Mouse (Mus musculus) G1E (cell line): ENCODE data around the gene Taf1c. TPM values are rescaled to one million over a fixed set of nuclear protein-coding genes. Genes with fewer than 3 reads are reported as not detected.

Experiments used
- ATAC-seq: 2 replicates; pipeline ENCODE4 v1.8.0; 2016; ENCODE audit warnings: mild to moderate bottlenecking; ENCODE audit not compliant: insufficient number of reproducible peaks, poor library complexity, low FRiP score, severe bottlenecking; ENCODE audit errors: extremely low read depth
- DNase-seq: peaks from one replicate; pipeline ENCODE4 v3.0.0; 2012; ENCODE audit warnings: low spot score
- H3K27me3 ChIP-seq: 2 replicates; pipeline ENCODE4 v1.6.1; 2012; ENCODE audit warnings: mild to moderate bottlenecking, low read length, inconsistent platforms; ENCODE audit not compliant: insufficient read depth
- H3K36me3 ChIP-seq: replicated peaks from 2 replicates; pipeline ENCODE3; 2012; ENCODE audit warnings: mild to moderate bottlenecking, inconsistent platforms
- H3K4me1 ChIP-seq: 2 replicates; pipeline ENCODE4 v1.6.1; 2012; ENCODE audit warnings: low read depth, low read length, inconsistent platforms, mixed read lengths; ENCODE audit not compliant: insufficient read depth
- H3K4me3 ChIP-seq: 2 replicates; pipeline ENCODE4 v1.5.1; 2012; ENCODE audit warnings: low read depth, mild to moderate bottlenecking, inconsistent platforms, low read length, moderate library complexity, mixed read lengths
- H3K9me3 ChIP-seq: replicated peaks from 2 replicates; pipeline ENCODE4 v1.6.1; 2012; ENCODE audit warnings: inconsistent platforms
- CTCF ChIP-seq: IDR thresholded peaks from 2 replicates; pipeline ENCODE4 v1.5.1; 2012; ENCODE audit warnings: low read depth, low read length, inconsistent platforms, mixed read lengths
- GATA1 ChIP-seq: IDR thresholded peaks from 2 replicates; pipeline ENCODE4 v1.6.1; 2012; ENCODE audit warnings: borderline replicate concordance, low read length, inconsistent platforms, mixed read lengths
- GATA2 ChIP-seq: IDR thresholded peaks from 2 replicates; pipeline ENCODE4 v1.6.1; 2012; ENCODE audit warnings: low read depth, low read length, inconsistent platforms, borderline replicate concordance
- POLR2AphosphoS5 ChIP-seq: IDR thresholded peaks from 2 replicates; pipeline ENCODE4 v1.6.1; 2012; ENCODE audit warnings: low read depth, low read length, inconsistent platforms; ENCODE audit not compliant: insufficient replicate concordance
- TAL1 ChIP-seq: conservative IDR thresholded peaks from 2 replicates; pipeline ENCODE4 v1.6.1; 2012; ENCODE audit warnings: low read depth, low read length, inconsistent platforms, mixed read lengths
- polyA plus RNA-seq: library from polyadenylated mRNA; stranded (reverse); fragments of >175 nt; gene quantifications from 2 replicates; pipeline ENCODE4 v1.2.3, GENCODE M21; 2012
- total RNA-seq, 2 experiments: library from RNA; stranded (forward) in 1 of 2; stranded (reverse) in 1 of 2; fragments of 200-1000 nt in 1 of 2; fragments of >200 nt in 1 of 2; fragmentation: Nextera tagmentation in 1 of 2; gene quantifications; 2 replicates each; pipeline ENCODE4 v1.2.3; 2014 to 2017

The Taf1c gene
- total and polyA plus RNA-seq, 3 experiments = 6.6 to 53.2 (median 8.7) TPM

GRCm38 (mm10) chr8:119612471-119612870, 7.4 kb upstream of the Taf1c start, which contains the start of gene Adad2:
Adad2 (plus strand) TSS chr8:119612747.
- H3K27me3 ChIP-seq = peaks cover 26% of the 10 kb centered on the region; the same call in 1 of the 2 replicates
- H3K36me3 ChIP-seq = no peaks in the 10 kb centered on the region
- H3K4me1 ChIP-seq = no peaks in the 10 kb centered on the region
- H3K9me3 ChIP-seq = peaks cover 13% of the 10 kb centered on the region
- TF ChIP-seq GATA2 (no peak), TAL1 (no peak), CTCF (no peak), GATA1 (no peak), POLR2AphosphoS5 (no peak)
- ATAC-seq = no peak
- no peak within 1 kb of the TSS for H3K4me3 ChIP-seq
- no peak for DNase-seq

- TF ChIP-seq CTCF = no peak
- no peak for TF ChIP-seq TAL1
- TF ChIP-seq POLR2AphosphoS5 = no peak
- no peak for TF ChIP-seq GATA2
- TF ChIP-seq GATA1 = no peak
- Histone ChIP-seq H3K4me3 (no peak overlapping the region), H3K9me3 (peaks cover 13% of the 10 kb centered on the region), H3K4me1 (peaks cover 33% of the 10 kb centered on the region), H3K36me3 (peaks cover 27% of the 10 kb centered on the region), H3K27me3 (no peaks in the 10 kb centered on the region; the same call in 1 of the 2 replicates)
- no peak for ATAC-seq
- DNase-seq = no peak
Observed at GRCm38 (mm10) chr8:119606224-119606623, 1.2 kb upstream of the Taf1c start.

GRCm38 (mm10) chr8:119604398-119604803, 621 bp downstream of the Taf1c start:
- DNase-seq = peak; percentile 62
- peaks cover 45% of the 10 kb centered on the region for H3K36me3 ChIP-seq
- no peaks in the 10 kb centered on the region; the same call in 1 of the 2 replicates for H3K27me3 ChIP-seq
- peak overlapping the region; percentile 77 for H3K4me3 ChIP-seq
- ATAC-seq = peak; percentile 56
- TF ChIP-seq POLR2AphosphoS5 (no peak), TAL1 (peak; percentile 72)
- H3K4me1 ChIP-seq = peaks cover 36% of the 10 kb centered on the region
- peaks cover 9% of the 10 kb centered on the region for H3K9me3 ChIP-seq

- TF ChIP-seq CTCF (no peak), TAL1 (no peak)
- Histone ChIP-seq H3K27me3 (no peaks in the 10 kb centered on the region; the same call in 1 of the 2 replicates), H3K36me3 (peaks cover 52% of the 10 kb centered on the region), H3K4me3 (peak overlapping the region; percentile 77), H3K9me3 (peaks cover 5% of the 10 kb centered on the region), H3K4me1 (peaks cover 36% of the 10 kb centered on the region)
- no peak for DNase-seq
- no peak for ATAC-seq
Observed at GRCm38 (mm10) chr8:119603771-119604170, 1.3 kb downstream of the Taf1c start.

GRCm38 (mm10) chr8:119591456-119591855, 13.6 kb downstream of the Taf1c start:
- ATAC-seq = no peak
- DNase-seq = no peak
- H3K27me3 ChIP-seq = peaks cover 3% of the 10 kb centered on the region; the same call in 1 of the 2 replicates
- H3K9me3 ChIP-seq = 0 out of 2 replicates have a peak, but pooled peaks cover 4% of the 10 kb centered on the region
- peaks cover 14% of the 10 kb centered on the region for H3K36me3 ChIP-seq
- TF ChIP-seq GATA2 (no peak), CTCF (no peak), GATA1 (no peak), POLR2AphosphoS5 (no peak), TAL1 (no peak)
- H3K4me1 ChIP-seq = peaks cover 15% of the 10 kb centered on the region
- H3K4me3 ChIP-seq = no peak overlapping the region

- no peak for ATAC-seq
- Histone ChIP-seq H3K36me3 (peaks cover 3% of the 10 kb centered on the region), H3K27me3 (peaks cover 3% of the 10 kb centered on the region; the same call in 1 of the 2 replicates), H3K4me1 (peaks cover 6% of the 10 kb centered on the region), H3K4me3 (no peak overlapping the region), H3K9me3 (peaks cover 12% of the 10 kb centered on the region)
- no peak for DNase-seq
- TF ChIP-seq CTCF (no peak), POLR2AphosphoS5 (no peak), GATA2 (no peak), GATA1 (no peak), TAL1 (no peak)
Observed at GRCm38 (mm10) chr8:119590348-119590747, 14.7 kb downstream of the Taf1c start.

GRCm38 (mm10) chr8:119588844-119589243, 16.2 kb downstream of the Taf1c start:
- Histone ChIP-seq H3K4me1 (no peaks in the 10 kb centered on the region; the same call in 1 of the 2 replicates), H3K36me3 (no peaks in the 10 kb centered on the region), H3K4me3 (no peak overlapping the region), H3K9me3 (peaks cover 12% of the 10 kb centered on the region), H3K27me3 (peaks cover 3% of the 10 kb centered on the region; the same call in 1 of the 2 replicates)
- TF ChIP-seq POLR2AphosphoS5 (no peak), TAL1 (no peak), GATA1 (no peak), CTCF (no peak), GATA2 (no peak)
- DNase-seq = no peak
- no peak for ATAC-seq
